Mouse (Mus musculus): Measurements from ENCODE around the gene Telo2. TPM values are rescaled to one million over a fixed set of nuclear protein-coding genes. Genes with fewer than 3 reads are reported as not detected.

The Telo2 gene
- polyA plus RNA-seq, 1 experiment from 2014 or later: 22.5 TPM

DNA sequence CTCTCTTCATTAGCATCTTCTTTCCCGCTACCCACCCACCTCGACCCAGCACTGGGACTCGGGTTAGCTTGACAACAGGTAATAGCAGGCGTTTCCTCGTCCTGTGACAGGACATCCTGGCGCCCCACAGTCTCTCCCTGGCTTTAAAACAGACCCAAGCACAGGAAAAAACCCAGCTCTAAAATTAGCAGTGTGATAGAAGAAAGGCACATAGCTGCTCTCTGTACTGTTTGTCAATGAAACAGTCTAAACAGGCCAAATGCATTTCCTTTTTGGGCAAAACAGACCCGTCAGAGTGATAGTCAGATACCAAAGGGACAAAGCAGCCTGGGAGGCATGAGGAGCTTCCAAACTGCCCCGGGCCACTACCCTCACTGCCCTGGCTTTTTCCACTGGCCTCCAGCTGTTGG is 48.3 kb downstream of the Telo2 start:
- WGBS: 82% methylated on average over 8 of the region's 8 CpGs
- Histone ChIP-seq H3K27ac (ENCODE audit: low read depth, low read length) (no peak overlapping the region), H3K4me3 (ENCODE audit: low read depth, low read length) (no peak overlapping the region), H3K9me3 (ENCODE audit: control insufficient read depth, low read length) (no peaks in the 10 kb centered on the region), H3K9ac (ENCODE audit: low read length) (no peak overlapping the region), H3K4me1 (ENCODE audit: control insufficient read depth, insufficient read depth, low read length) (no peaks in the 10 kb centered on the region), H3K27me3 (ENCODE audit: control insufficient read depth, insufficient read depth, low read length) (no peaks in the 10 kb centered on the region), H3K4me2 (no peak overlapping the region), H3K36me3 (ENCODE audit: control insufficient read depth, insufficient read depth, low read length) (no peaks in the 10 kb centered on the region)
- ATAC-seq (ENCODE audit: low FRiP score) (no peak), DNase-seq (ENCODE audit: low spot score, missing footprints) (no peak)

DNA sequence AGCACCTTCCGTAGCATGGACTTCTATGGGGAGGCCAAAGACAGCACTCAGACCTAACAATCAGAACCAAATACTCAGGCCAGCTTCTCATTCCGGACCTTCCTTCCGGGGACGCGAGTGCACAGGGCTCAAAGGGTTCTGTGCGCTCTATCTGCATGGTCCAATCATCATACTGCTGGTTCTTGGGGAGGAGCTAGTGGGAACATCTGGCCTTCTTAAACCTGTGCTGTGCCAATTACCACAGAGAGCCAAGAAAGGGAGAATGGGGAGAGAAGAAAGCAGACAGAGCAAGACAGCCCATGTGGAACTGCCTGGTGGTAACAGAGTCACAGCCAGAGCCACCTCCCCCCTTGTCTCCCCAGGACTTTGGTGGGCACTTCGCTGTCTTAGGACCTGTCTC is 49.2 kb downstream of the Telo2 start:
- WGBS: 93% methylated on average over 7 of the region's 7 CpGs
- ATAC-seq (ENCODE audit: low FRiP score) (no peak), DNase-seq (ENCODE audit: low spot score, missing footprints) (no peak)
- Histone ChIP-seq H3K36me3 (ENCODE audit: control insufficient read depth, insufficient read depth, low read length) (no peaks in the 10 kb centered on the region; the same call in 1 of the 2 replicates), H3K4me2 (no peak overlapping the region), H3K9ac (ENCODE audit: low read length) (no peak overlapping the region), H3K9me3 (ENCODE audit: control insufficient read depth, low read length) (no peaks in the 10 kb centered on the region), H3K27me3 (ENCODE audit: control insufficient read depth, insufficient read depth, low read length) (no peaks in the 10 kb centered on the region), H3K4me3 (ENCODE audit: low read depth, low read length) (no peak overlapping the region), H3K27ac (ENCODE audit: low read depth, low read length) (no peak overlapping the region), H3K4me1 (ENCODE audit: control insufficient read depth, insufficient read depth, low read length) (no peaks in the 10 kb centered on the region)

DNA sequence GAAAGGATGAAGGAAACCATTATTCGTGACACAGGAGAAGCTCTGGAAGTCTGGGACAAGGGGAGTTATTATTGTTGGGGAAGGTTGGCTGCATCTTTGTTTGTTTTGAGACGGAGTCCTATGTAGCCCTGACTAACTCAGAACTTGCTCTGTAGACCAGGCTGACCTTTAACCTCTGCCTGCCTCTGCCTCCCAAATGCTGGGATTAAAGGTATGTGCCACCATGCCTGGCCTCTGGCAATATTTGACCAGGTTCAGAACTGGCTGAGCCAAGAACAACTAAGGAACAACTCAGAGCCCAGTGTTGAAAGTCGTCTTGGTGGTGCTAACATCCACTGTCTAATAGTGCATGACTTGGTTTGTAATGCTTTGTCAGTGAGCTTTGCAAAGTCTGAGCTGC is 50.6 kb downstream of the Telo2 start:
- H3K9me3 ChIP-seq (ENCODE audit: control insufficient read depth, low read length): no peaks in the 10 kb centered on the region
- no peak overlapping the region for H3K4me2 ChIP-seq
- WGBS: 93% methylated on average over 3 of the region's 3 CpGs
- no peaks in the 10 kb centered on the region for H3K27me3 ChIP-seq (ENCODE audit: control insufficient read depth, insufficient read depth, low read length)
- ATAC-seq (ENCODE audit: low FRiP score): no peak
- no peak for DNase-seq (ENCODE audit: low spot score, missing footprints)
- H3K4me1 ChIP-seq (ENCODE audit: control insufficient read depth, insufficient read depth, low read length): no peaks in the 10 kb centered on the region
- no peak overlapping the region for H3K9ac ChIP-seq (ENCODE audit: low read length)
- no peak overlapping the region for H3K27ac ChIP-seq (ENCODE audit: low read depth, low read length)
- H3K4me3 ChIP-seq (ENCODE audit: low read depth, low read length): no peak overlapping the region
- no peaks in the 10 kb centered on the region; the same call in 1 of the 2 replicates for H3K36me3 ChIP-seq (ENCODE audit: control insufficient read depth, insufficient read depth, low read length)

DNA sequence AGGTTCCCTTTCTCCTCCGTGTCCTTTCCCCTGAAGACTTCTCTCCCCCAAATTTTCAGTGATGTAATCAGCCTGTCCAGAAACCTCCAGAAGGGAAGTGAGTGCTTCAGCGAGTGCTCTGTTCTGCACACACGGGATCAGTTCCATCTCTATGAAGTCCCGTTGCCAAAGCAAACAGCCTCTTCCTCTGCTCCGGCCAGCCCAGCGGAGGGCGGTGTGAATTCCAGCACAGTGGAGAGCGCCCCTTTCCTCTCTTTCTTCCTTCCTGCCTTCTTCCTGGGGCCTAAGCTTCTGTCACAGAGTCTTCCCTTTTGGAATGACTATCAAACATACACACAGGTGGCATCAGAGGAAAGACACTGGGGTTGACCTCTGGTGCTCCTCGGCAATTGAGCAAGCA is 51.4 kb downstream of the Telo2 start:
- Histone ChIP-seq H3K27ac (ENCODE audit: low read depth, low read length) (no peak overlapping the region), H3K9ac (ENCODE audit: low read length) (no peak overlapping the region), H3K4me3 (ENCODE audit: low read depth, low read length) (no peak overlapping the region), H3K4me1 (ENCODE audit: control insufficient read depth, insufficient read depth, low read length) (no peaks in the 10 kb centered on the region), H3K36me3 (ENCODE audit: control insufficient read depth, insufficient read depth, low read length) (no peaks in the 10 kb centered on the region; the same call in 1 of the 2 replicates), H3K9me3 (ENCODE audit: control insufficient read depth, low read length) (no peaks in the 10 kb centered on the region), H3K4me2 (no peak overlapping the region), H3K27me3 (ENCODE audit: control insufficient read depth, insufficient read depth, low read length) (no peaks in the 10 kb centered on the region)
- no peak for ATAC-seq (ENCODE audit: low FRiP score)
- DNase-seq (ENCODE audit: low spot score, missing footprints): no peak
- 82% methylated on average over 9 of the region's 9 CpGs for WGBS

DNA sequence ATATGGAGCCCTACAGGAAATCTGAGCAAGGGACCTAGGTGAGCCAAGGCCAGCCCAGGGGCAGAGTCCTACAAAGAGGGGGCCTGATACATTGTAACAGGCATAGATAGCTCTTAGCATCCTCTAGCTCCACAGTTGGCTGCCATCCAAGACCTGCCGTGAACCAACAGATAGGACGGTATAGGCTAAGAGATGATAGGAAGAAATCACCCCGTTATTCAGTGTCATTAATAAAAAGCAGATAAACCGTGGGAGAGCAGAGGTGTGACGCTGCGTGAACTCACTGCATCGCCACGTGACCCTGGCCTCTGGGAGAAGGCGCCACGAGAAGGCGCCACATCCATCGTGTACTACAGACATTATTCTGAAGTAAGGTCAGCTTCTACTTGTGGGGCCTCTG is 51.9 kb downstream of the Telo2 start:
- H3K4me1 ChIP-seq (ENCODE audit: control insufficient read depth, insufficient read depth, low read length): no peaks in the 10 kb centered on the region
- no peaks in the 10 kb centered on the region for H3K9me3 ChIP-seq (ENCODE audit: control insufficient read depth, low read length)
- DNase-seq (ENCODE audit: low spot score, missing footprints): no peak
- no peak for ATAC-seq (ENCODE audit: low FRiP score)
- no peaks in the 10 kb centered on the region for H3K27me3 ChIP-seq (ENCODE audit: control insufficient read depth, insufficient read depth, low read length)
- WGBS: 95% methylated on average over 12 of the region's 12 CpGs
- no peak overlapping the region for H3K4me3 ChIP-seq (ENCODE audit: low read depth, low read length)
- H3K4me2 ChIP-seq: no peak overlapping the region
- no peak overlapping the region for H3K9ac ChIP-seq (ENCODE audit: low read length)
- no peaks in the 10 kb centered on the region; the same call in 1 of the 2 replicates for H3K36me3 ChIP-seq (ENCODE audit: control insufficient read depth, insufficient read depth, low read length)
- H3K27ac ChIP-seq (ENCODE audit: low read depth, low read length): no peak overlapping the region

DNA sequence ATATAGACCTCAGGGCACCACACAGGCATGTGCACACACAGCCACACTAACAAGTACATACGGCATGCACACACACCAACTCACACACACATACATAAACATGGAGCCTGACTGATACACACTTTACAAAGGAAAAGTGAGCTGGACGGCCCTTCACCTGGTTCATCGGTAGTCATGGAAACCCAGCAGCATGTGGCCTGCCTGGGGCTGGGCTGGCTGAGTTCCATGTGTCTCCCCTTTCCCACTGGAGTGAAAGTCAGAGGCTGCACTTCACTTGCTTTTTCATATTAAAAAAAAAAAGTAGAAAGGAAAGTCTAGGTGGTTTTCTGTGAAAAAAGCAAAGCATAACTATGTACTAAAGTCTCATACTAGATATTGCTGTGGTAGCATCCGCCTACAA is 52.5 kb downstream of the Telo2 start:
- no peaks in the 10 kb centered on the region; the same call in 1 of the 2 replicates for H3K36me3 ChIP-seq (ENCODE audit: control insufficient read depth, insufficient read depth, low read length)
- H3K4me1 ChIP-seq (ENCODE audit: control insufficient read depth, insufficient read depth, low read length): no peaks in the 10 kb centered on the region
- no peak overlapping the region for H3K9ac ChIP-seq (ENCODE audit: low read length)
- ATAC-seq (ENCODE audit: low FRiP score) (no peak), DNase-seq (ENCODE audit: low spot score, missing footprints) (no peak)
- H3K4me3 ChIP-seq (ENCODE audit: low read depth, low read length): no peak overlapping the region
- 88% methylated on average over 4 of the region's 4 CpGs for WGBS
- H3K27me3 ChIP-seq (ENCODE audit: control insufficient read depth, insufficient read depth, low read length): no peaks in the 10 kb centered on the region
- H3K9me3 ChIP-seq (ENCODE audit: control insufficient read depth, low read length): no peaks in the 10 kb centered on the region
- no peak overlapping the region for H3K4me2 ChIP-seq
- no peak overlapping the region for H3K27ac ChIP-seq (ENCODE audit: low read depth, low read length)

DNA sequence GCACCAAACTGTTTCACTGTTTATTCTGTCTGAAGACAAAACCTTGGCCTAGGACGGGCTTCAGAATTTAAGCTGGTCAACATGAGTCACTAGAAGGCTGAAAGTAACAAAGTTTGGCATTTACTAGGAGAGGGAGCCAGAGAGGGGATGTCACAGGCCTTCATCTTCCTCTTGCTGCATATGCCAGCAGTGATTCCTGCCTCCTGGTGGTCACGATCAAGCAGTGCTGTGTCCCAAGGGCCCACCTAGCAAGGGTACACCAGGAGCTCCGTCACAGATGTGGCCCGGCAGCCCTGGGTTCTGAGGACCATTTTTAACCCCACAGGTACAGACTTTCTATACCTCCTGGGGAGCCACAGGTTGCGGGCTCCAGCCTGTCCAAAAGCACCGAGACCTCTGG is 58.7 kb downstream of the Telo2 start:
- WGBS: 91% methylated on average over 6 of the region's 6 CpGs
- Histone ChIP-seq H3K4me3 (ENCODE audit: low read depth, low read length) (no peak overlapping the region), H3K4me2 (no peak overlapping the region)

DNA sequence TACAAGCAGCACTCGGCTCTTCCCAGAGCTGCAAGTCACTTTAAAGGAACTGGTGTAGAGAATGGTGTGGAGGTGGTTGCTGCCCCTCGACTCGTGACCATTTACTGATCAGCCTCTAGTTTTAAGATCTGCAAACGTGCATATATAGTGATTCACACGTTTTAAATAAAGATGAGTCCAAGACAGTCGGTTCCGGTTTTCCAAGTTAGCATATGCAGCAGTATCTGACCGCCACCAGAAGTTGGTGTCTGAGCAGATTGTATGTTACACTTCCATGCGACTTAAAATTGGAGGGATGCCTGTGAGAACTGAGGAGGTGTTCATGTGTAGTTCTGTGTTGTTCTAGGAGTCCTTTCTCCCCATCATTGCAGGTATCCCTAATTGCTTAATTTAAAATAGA is 62.5 kb downstream of the Telo2 start:
- ATAC-seq (ENCODE audit: low FRiP score) (no peak), DNase-seq (ENCODE audit: low spot score, missing footprints) (no peak)
- no peak overlapping the region for H3K4me3 ChIP-seq (ENCODE audit: low read depth, low read length)
- WGBS: 85% methylated on average over 9 of the region's 9 CpGs
- H3K4me2 ChIP-seq: no peak overlapping the region
- H3K9me3 ChIP-seq (ENCODE audit: control insufficient read depth, low read length): no peaks in the 10 kb centered on the region
- H3K4me1 ChIP-seq (ENCODE audit: control insufficient read depth, insufficient read depth, low read length): no peaks in the 10 kb centered on the region
- H3K9ac ChIP-seq (ENCODE audit: low read length): no peak overlapping the region
- H3K27ac ChIP-seq (ENCODE audit: low read depth, low read length): no peak overlapping the region
- H3K36me3 ChIP-seq (ENCODE audit: control insufficient read depth, insufficient read depth, low read length): peaks cover 5% of the 10 kb centered on the region; the same call in 1 of the 2 replicates
- no peaks in the 10 kb centered on the region for H3K27me3 ChIP-seq (ENCODE audit: control insufficient read depth, insufficient read depth, low read length)

More for the DNA sequence above, 58.7 kb downstream of the Telo2 start:
- Histone ChIP-seq H3K9ac (ENCODE audit: low read length) (no peak overlapping the region), H3K36me3 (ENCODE audit: control insufficient read depth, insufficient read depth, low read length) (peaks cover 2% of the 10 kb centered on the region; the same call in 1 of the 2 replicates), H3K27me3 (ENCODE audit: control insufficient read depth, insufficient read depth, low read length) (no peaks in the 10 kb centered on the region), H3K9me3 (ENCODE audit: control insufficient read depth, low read length) (no peaks in the 10 kb centered on the region), H3K4me1 (ENCODE audit: control insufficient read depth, insufficient read depth, low read length) (no peaks in the 10 kb centered on the region), H3K27ac (ENCODE audit: low read depth, low read length) (no peak overlapping the region)
- ATAC-seq (ENCODE audit: low FRiP score) (no peak), DNase-seq (ENCODE audit: low spot score, missing footprints) (no peak)
